Mouse (Mus musculus): ENCODE results near the gene Rhebl1. TPM values are rescaled to one million over a fixed set of nuclear protein-coding genes. Genes with fewer than 3 reads are reported as not detected.
A peak's percentile ranks its signal among the peaks of the same experiment; 100 is the strongest.
"Not testable (repeated sequence)": the region's sequence is repeated elsewhere in the genome, so short reads cannot be mapped to it uniquely, and the experiment has no call there.

Gene Rhebl1
- polyA plus RNA-seq, 1 experiment from 2014 or later, result 17.0 TPM

DNA sequence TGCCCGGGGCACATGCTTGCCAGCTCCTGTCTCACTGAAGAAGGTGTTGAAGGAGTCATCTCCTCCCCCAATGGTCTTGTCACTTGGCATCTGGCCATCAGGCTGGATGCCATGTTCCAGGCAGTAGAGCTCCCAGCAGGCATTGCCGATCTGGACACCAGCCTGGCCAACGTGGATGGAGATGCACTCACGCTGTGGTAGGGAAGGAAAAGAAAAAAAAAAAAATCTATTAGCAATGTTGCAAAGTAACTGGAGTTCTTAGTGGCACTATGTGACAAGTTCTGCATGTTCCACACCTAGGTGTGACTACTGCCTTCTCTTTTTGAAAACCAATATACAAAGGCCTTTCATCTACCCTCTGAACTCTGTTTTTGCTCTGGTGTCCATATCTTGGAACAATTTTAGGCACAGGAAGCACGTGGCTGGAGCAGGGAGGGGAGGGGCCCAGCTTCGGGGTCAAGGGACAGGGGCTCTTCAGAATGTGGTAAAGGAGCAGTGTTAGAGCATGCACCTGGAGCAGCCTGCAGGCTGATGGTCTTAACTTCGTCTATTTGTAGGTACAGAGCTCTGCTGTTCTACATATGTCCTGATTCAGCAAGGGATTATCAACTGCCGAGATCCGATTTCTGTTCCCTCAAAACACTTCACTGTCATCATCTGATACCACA, 38.8 kb upstream of the Rhebl1 start:
- 0 out of 2 replicates have a peak overlapping the region, but pooled peaks have one; percentile 39 for H3K27ac ChIP-seq (replicated peaks; ENCODE audit: low read depth, low read length)
- not testable (repeated sequence) for DNase-seq (ENCODE audit: low spot score)

GRCm38 (mm10) chr15:98930998-98931397, 36.7 kb upstream of the Rhebl1 start:
- H3K9ac ChIP-seq (replicated peaks; ENCODE audit: low read length), result no peak overlapping the region
- no peak overlapping the region for H3K4me3 ChIP-seq (ENCODE audit: low read depth, low read length)
- no peak overlapping the region for H3K4me2 ChIP-seq (ENCODE audit: low read depth, low read length)
- 0 out of 2 replicates have a peak, but pooled peaks cover 3% of the 10 kb centered on the region for H3K4me1 ChIP-seq (ENCODE audit: control insufficient read depth, insufficient read depth, low read length)
- no peaks in the 10 kb centered on the region for H3K36me3 ChIP-seq (replicated peaks; ENCODE audit: control insufficient read depth, insufficient read depth, low read depth, low read length)
- no peak for ATAC-seq (replicated peaks; ENCODE audit: insufficient number of reproducible peaks, low FRiP score, low TSS enrichment, low read depth)
- 75% methylated on average over 3 of the region's 3 CpGs for WGBS
- no peaks in the 10 kb centered on the region for H3K9me3 ChIP-seq (replicated peaks; ENCODE audit: control insufficient read depth, low read length)
- H3K27ac ChIP-seq (replicated peaks; ENCODE audit: low read depth, low read length), result no peak overlapping the region
- H3K27me3 ChIP-seq (ENCODE audit: control insufficient read depth, insufficient read depth, low read length), result no peaks in the 10 kb centered on the region
- no peak for DNase-seq (ENCODE audit: low spot score)

More for the DNA sequence above, 38.8 kb upstream of the Rhebl1 start:
- 19% methylated on average over 8 of the region's 9 CpGs for WGBS
- H3K4me3 ChIP-seq (ENCODE audit: low read depth, low read length), result peak overlapping the region; percentile 61
- peak overlapping the region; percentile 93 for H3K9ac ChIP-seq (replicated peaks; ENCODE audit: low read length)
- H3K4me2 ChIP-seq (ENCODE audit: low read depth, low read length), result peak overlapping the region; percentile 61
- not testable (repeated sequence) for H3K9me3 ChIP-seq (replicated peaks; ENCODE audit: control insufficient read depth, low read length); ATAC-seq (replicated peaks; ENCODE audit: insufficient number of reproducible peaks, low FRiP score, low TSS enrichment, low read depth); H3K27me3 ChIP-seq (ENCODE audit: control insufficient read depth, insufficient read depth, low read length); H3K36me3 ChIP-seq (replicated peaks; ENCODE audit: control insufficient read depth, insufficient read depth, low read depth, low read length); H3K4me1 ChIP-seq (ENCODE audit: control insufficient read depth, insufficient read depth, low read length)

GRCm38 (mm10) chr15:98930017-98930734, 35.8 kb upstream of the Rhebl1 start:
- no peak overlapping the region for H3K4me3 ChIP-seq (ENCODE audit: low read depth, low read length)
- no peaks in the 10 kb centered on the region for H3K9me3 ChIP-seq (replicated peaks; ENCODE audit: control insufficient read depth, low read length)
- no peak for ATAC-seq (replicated peaks; ENCODE audit: insufficient number of reproducible peaks, low FRiP score, low TSS enrichment, low read depth)
- 53% methylated on average over 8 of the region's 8 CpGs for WGBS
- H3K4me1 ChIP-seq (ENCODE audit: control insufficient read depth, insufficient read depth, low read length), result no peaks in the 10 kb centered on the region
- no peak overlapping the region for H3K9ac ChIP-seq (replicated peaks; ENCODE audit: low read length)
- H3K4me2 ChIP-seq (ENCODE audit: low read depth, low read length), result no peak overlapping the region
- no peak overlapping the region for H3K27ac ChIP-seq (replicated peaks; ENCODE audit: low read depth, low read length)
- H3K36me3 ChIP-seq (replicated peaks; ENCODE audit: control insufficient read depth, insufficient read depth, low read depth, low read length), result no peaks in the 10 kb centered on the region
- no peak for DNase-seq (ENCODE audit: low spot score)
- no peaks in the 10 kb centered on the region for H3K27me3 ChIP-seq (ENCODE audit: control insufficient read depth, insufficient read depth, low read length)

DNA sequence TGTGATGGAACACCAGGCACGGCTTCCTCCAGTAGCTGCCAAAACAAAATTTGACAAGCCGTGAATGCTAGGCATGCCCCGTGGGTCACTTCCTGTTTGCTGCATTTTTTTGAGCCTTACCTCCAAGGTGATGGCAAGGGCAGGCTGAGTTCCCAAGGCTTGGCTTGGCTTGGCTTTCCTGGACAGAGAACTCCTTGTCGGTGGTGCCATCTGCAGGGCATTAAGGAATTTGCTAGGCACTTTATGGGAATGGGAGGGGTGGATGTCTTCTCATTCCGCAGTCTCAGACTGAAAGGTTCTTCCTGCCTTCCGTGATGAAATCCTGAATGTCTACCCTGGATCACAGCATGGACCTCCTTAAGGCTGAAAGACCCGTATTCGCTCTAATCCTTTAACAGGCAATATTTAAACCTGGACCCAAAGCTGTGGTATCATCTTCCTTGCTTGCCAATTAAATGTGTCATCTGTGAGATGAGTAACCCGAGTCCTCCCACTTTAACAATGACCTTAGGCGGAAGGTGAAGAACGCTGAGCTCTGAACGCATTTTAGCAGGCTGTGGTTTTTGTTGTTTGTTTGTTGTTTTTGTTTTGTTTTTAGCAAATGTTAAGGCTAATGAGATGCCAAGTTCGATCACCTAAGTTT, 34.4 kb upstream of the Rhebl1 start:
- ATAC-seq (replicated peaks; ENCODE audit: insufficient number of reproducible peaks, low FRiP score, low TSS enrichment, low read depth), result peak; percentile 54
- no peak overlapping the region for H3K4me2 ChIP-seq (ENCODE audit: low read depth, low read length)
- H3K4me1 ChIP-seq (ENCODE audit: control insufficient read depth, insufficient read depth, low read length), result no peaks in the 10 kb centered on the region
- WGBS, result 11% methylated on average over 13 of the region's 13 CpGs
- H3K27ac ChIP-seq (replicated peaks; ENCODE audit: low read depth, low read length), result 0 out of 2 replicates have a peak overlapping the region, but pooled peaks have one; percentile 28
- no peaks in the 10 kb centered on the region for H3K27me3 ChIP-seq (ENCODE audit: control insufficient read depth, insufficient read depth, low read length)
- peak overlapping the region; percentile 1; the same call in 1 of the 2 replicates for H3K9ac ChIP-seq (replicated peaks; ENCODE audit: low read length)
- no peaks in the 10 kb centered on the region for H3K36me3 ChIP-seq (replicated peaks; ENCODE audit: control insufficient read depth, insufficient read depth, low read depth, low read length)
- no peaks in the 10 kb centered on the region for H3K9me3 ChIP-seq (replicated peaks; ENCODE audit: control insufficient read depth, low read length)
- no peak overlapping the region for H3K4me3 ChIP-seq (ENCODE audit: low read depth, low read length)
- peak; percentile 88 for DNase-seq (ENCODE audit: low spot score)

DNA sequence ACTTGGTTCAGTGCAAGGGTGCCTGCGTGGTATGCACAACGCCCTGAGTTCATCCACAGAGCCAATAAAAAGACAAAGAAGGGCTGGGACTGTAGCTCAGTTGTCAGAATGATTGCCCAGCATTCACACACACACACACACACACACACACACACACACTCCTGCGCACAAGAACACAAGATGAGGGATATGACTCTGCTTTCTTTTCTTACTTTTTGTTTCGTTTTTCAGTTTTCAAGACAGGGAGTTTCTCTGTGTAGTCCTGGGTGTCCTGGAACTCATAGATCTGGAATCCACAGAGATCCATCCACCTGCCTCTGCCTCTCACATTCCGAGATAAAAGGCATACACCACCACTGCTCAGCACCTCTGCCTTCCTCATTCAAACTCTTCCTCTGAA, 33.2 kb upstream of the Rhebl1 start:
- no peaks in the 10 kb centered on the region for H3K36me3 ChIP-seq (replicated peaks; ENCODE audit: control insufficient read depth, insufficient read depth, low read depth, low read length)
- H3K4me3 ChIP-seq (ENCODE audit: low read depth, low read length), result no peak overlapping the region
- no peak overlapping the region for H3K9ac ChIP-seq (replicated peaks; ENCODE audit: low read length)
- no peak overlapping the region for H3K4me2 ChIP-seq (ENCODE audit: low read depth, low read length)
- H3K9me3 ChIP-seq (replicated peaks; ENCODE audit: control insufficient read depth, low read length), result no peaks in the 10 kb centered on the region
- DNase-seq (ENCODE audit: low spot score) (no peak), ATAC-seq (replicated peaks; ENCODE audit: insufficient number of reproducible peaks, low FRiP score, low TSS enrichment, low read depth) (no peak)
- no peaks in the 10 kb centered on the region for H3K4me1 ChIP-seq (ENCODE audit: control insufficient read depth, insufficient read depth, low read length)
- H3K27ac ChIP-seq (replicated peaks; ENCODE audit: low read depth, low read length), result no peak overlapping the region
- 91% methylated on average over 5 of the region's 5 CpGs for WGBS
- H3K27me3 ChIP-seq (ENCODE audit: control insufficient read depth, insufficient read depth, low read length), result no peaks in the 10 kb centered on the region

GRCm38 (mm10) chr15:98924682-98925081, 30.3 kb upstream of the Rhebl1 start:
- Histone ChIP-seq H3K4me2 (ENCODE audit: low read depth, low read length) (no peak overlapping the region), H3K27ac (replicated peaks; ENCODE audit: low read depth, low read length) (no peak overlapping the region), H3K9ac (replicated peaks; ENCODE audit: low read length) (no peak overlapping the region), H3K4me1 (ENCODE audit: control insufficient read depth, insufficient read depth, low read length) (no peaks in the 10 kb centered on the region), H3K9me3 (replicated peaks; ENCODE audit: control insufficient read depth, low read length) (no peaks in the 10 kb centered on the region), H3K36me3 (replicated peaks; ENCODE audit: control insufficient read depth, insufficient read depth, low read depth, low read length) (no peaks in the 10 kb centered on the region), H3K4me3 (ENCODE audit: low read depth, low read length) (no peak overlapping the region), H3K27me3 (ENCODE audit: control insufficient read depth, insufficient read depth, low read length) (no peaks in the 10 kb centered on the region)
- WGBS, result 79% methylated on average over 3 of the region's 3 CpGs
- ATAC-seq (replicated peaks; ENCODE audit: insufficient number of reproducible peaks, low FRiP score, low TSS enrichment, low read depth) (no peak), DNase-seq (ENCODE audit: low spot score) (no peak)

GRCm38 (mm10) chr15:98923031-98923537, 28.7 kb upstream of the Rhebl1 start:
- WGBS, result 70% methylated on average over 2 of the region's 2 CpGs
- Histone ChIP-seq H3K27me3 (ENCODE audit: control insufficient read depth, insufficient read depth, low read length) (no peaks in the 10 kb centered on the region), H3K4me3 (ENCODE audit: low read depth, low read length) (no peak overlapping the region), H3K36me3 (replicated peaks; ENCODE audit: control insufficient read depth, insufficient read depth, low read depth, low read length) (no peaks in the 10 kb centered on the region), H3K9me3 (replicated peaks; ENCODE audit: control insufficient read depth, low read length) (no peaks in the 10 kb centered on the region), H3K9ac (replicated peaks; ENCODE audit: low read length) (no peak overlapping the region), H3K4me2 (ENCODE audit: low read depth, low read length) (no peak overlapping the region), H3K27ac (replicated peaks; ENCODE audit: low read depth, low read length) (no peak overlapping the region), H3K4me1 (ENCODE audit: control insufficient read depth, insufficient read depth, low read length) (no peaks in the 10 kb centered on the region)
- ATAC-seq (replicated peaks; ENCODE audit: insufficient number of reproducible peaks, low FRiP score, low TSS enrichment, low read depth) (no peak), DNase-seq (ENCODE audit: low spot score) (no peak)
